Mouse (Mus musculus): ENCODE measurements around the gene Bbip1.

DNA sequence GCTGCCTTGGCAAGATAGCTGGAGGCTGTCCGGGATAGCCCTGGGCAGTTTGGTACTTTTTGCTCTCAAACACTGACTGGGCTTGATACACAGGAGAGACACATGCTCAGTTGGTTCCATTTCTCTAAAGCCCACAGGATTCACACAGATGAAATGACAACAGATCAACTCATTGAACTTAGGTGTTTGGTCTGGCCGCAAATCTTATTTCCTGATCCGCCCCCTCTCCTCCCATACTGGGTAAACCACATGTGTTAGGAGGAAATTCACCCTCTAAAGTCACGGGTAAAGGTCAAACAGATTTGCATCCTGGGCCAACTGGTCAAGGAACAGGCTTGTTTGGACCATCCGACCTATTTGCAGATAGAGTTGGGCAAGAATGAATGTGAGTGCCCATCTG lies 54.9 kb downstream of the Bbip1 start:
- TF ChIP-seq CTCF (IDR thresholded peaks at IDR 0.05; ENCODE audit: extremely low read depth, insufficient read length, insufficient replicate concordance, low read depth, low read length) = no peak
- TF ChIP-seq POLR2A (IDR thresholded peaks at IDR 0.05; ENCODE audit: low read depth, low read length) = no peak
